Mouse (Mus musculus) ES-E14 (cell line): ENCODE measurements around the gene Myrf. TPM values are rescaled to one million over a fixed set of nuclear protein-coding genes. Genes with fewer than 3 reads are reported as not detected.

Experiments used
- DNase-seq: peaks from one replicate; pipeline ENCODE4 v3.0.0-alpha.2; 2013; ENCODE audit warnings: low read depth, low spot score
- H3K27ac ChIP-seq: 2 replicates; pipeline ENCODE4 v1.5.1; 2012; ENCODE audit warnings: low read depth, mild to moderate bottlenecking, low read length, moderate library complexity, mixed read lengths; ENCODE audit not compliant: poor library complexity, insufficient read depth, severe bottlenecking
- H3K36me3 ChIP-seq: 2 replicates; pipeline ENCODE4 v1.6.1; 2012; ENCODE audit warnings: mild to moderate bottlenecking, low read length, moderate library complexity, mixed read lengths; ENCODE audit not compliant: control insufficient read depth, poor library complexity, insufficient read depth, severe bottlenecking
- H3K4me1 ChIP-seq, 2 experiments: fragments of 150-350 bp in 1 of 2; sonication (generic) in 1 of 2; 2 replicates each; pipeline ENCODE4 v1.6.1; 2012; ENCODE audit warnings: low read length in 2 of 2, mild to moderate bottlenecking in 1 of 2, mixed read lengths in 1 of 2; ENCODE audit not compliant: control insufficient read depth in 2 of 2, insufficient read depth in 2 of 2, poor library complexity in 1 of 2
- H3K4me3 ChIP-seq, 2 experiments: fragments of 150-350 bp in 1 of 2; sonication (generic) in 1 of 2; 2 replicates each; pipeline ENCODE4 v1.5.1; 2012; ENCODE audit warnings: low read length in 2 of 2, low read depth in 1 of 2, mild to moderate bottlenecking in 1 of 2, mixed read lengths in 1 of 2; ENCODE audit not compliant: insufficient read depth in 1 of 2, poor library complexity in 1 of 2, severe bottlenecking in 1 of 2
- H3K9ac ChIP-seq: 2 replicates; pipeline ENCODE4 v1.6.1; 2012; ENCODE audit warnings: low read depth, mild to moderate bottlenecking, low read length, mixed read lengths; ENCODE audit not compliant: poor library complexity, insufficient read depth, severe bottlenecking
- H3K9me3 ChIP-seq: fragments of 150-350 bp; sonication (generic); 2 replicates; pipeline ENCODE4 v1.6.1; 2012; ENCODE audit warnings: low read depth, mild to moderate bottlenecking, low read length; ENCODE audit not compliant: control insufficient read depth, insufficient read depth
- CHD2 ChIP-seq: IDR thresholded peaks from 2 replicates; pipeline ENCODE4 v1.6.1; 2014; ENCODE audit warnings: mild to moderate bottlenecking, low read depth, low read length, inconsistent platforms
- HCFC1 ChIP-seq: IDR thresholded peaks from 2 replicates; pipeline ENCODE4 v1.6.1; 2012; ENCODE audit warnings: low read length, inconsistent platforms, borderline replicate concordance; ENCODE audit not compliant: insufficient read depth
- MAFK ChIP-seq: IDR thresholded peaks from 2 replicates; pipeline ENCODE4 v1.6.1; 2014; ENCODE audit warnings: mild to moderate bottlenecking, low read depth, low read length, inconsistent platforms; ENCODE audit not compliant: insufficient read depth
- ZC3H11A ChIP-seq: IDR thresholded peaks from 2 replicates; pipeline ENCODE4 v1.6.1; 2012; ENCODE audit warnings: low read depth, mild to moderate bottlenecking, inconsistent platforms, low read length, borderline replicate concordance
- ZNF384 ChIP-seq: IDR thresholded peaks from 2 replicates; pipeline ENCODE4 v1.6.1; 2012; ENCODE audit warnings: low read depth, low read length, inconsistent platforms
- in situ Hi-C, 2 experiments: fragments of 600-800 bp; cut with MboI; formaldehyde crosslinking; loops; one replicate each; pipeline ENCODE4 v1.15.1; 2025; ENCODE audit warnings: low sequenced_read_pairs in 2 of 2, inconsistent platforms in 1 of 2; ENCODE audit not compliant: unreplicated experiment in 2 of 2
- total RNA-seq: library from RNA; depleted of rRNA; stranded (reverse); fragments of 300-350 nt; gene quantifications from 2 replicates; pipeline ENCODE4 v1.2.3, GENCODE M21; 2012

Myrf gene
- total RNA-seq, 1 experiment, result 35.9 TPM

DNA sequence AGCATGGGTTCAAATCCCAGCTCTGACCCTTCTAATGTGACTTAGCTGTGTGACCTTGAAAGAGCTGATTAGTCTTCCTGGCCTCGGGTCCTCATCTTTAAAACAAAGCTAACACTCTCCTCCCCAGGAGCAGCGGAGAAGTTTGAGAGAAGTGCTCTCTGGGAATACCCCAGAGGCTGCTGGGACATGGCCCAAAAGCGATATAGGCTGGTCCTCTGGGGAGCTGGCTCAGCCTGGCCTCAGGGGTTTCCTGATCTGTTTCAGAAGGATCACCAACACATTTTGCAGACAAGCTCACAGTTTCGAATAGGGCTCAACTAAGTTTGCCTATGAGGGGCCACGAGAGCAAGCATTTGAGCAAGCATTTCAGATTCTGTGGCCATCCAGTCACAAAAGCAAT, 29.8 kb upstream of the Myrf start:
- Histone ChIP-seq H3K4me1 (peaks cover 11 to 31% of the 10 kb centered on the region in 2 experiments), H3K9ac (no peak overlapping the region), H3K9me3 (no peaks in the 10 kb centered on the region), H3K36me3 (no peaks in the 10 kb centered on the region), H3K4me3 (no peak overlapping the region), H3K27ac (no peak overlapping the region)
- in situ Hi-C loops, result no loop called here
- TF ChIP-seq CHD2 (no peak), ZC3H11A (no peak)
- no peak for DNase-seq

DNA sequence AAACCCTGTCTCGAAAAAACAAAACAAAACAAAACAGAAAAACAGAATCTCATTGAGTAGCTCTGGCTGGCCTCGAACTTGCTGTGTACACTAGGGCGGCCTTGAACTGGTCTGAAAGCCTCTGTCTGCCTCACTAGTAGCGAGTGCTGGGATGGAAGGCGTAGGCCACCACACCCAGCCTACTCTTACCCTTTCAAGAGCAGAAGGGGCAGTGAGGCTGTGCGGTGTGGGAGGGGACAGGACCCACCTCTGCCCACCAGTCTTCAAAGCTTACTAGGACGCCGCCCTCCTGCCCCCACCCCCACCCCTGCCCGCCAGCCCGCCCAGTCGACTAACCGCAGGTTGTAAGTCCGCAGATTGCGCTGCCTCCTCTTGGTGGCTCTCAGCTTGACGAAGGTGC, 28.3 kb upstream of the Myrf start:
- Histone ChIP-seq H3K4me3 (peak overlapping the region in 1 of 2 experiments; percentile 44; a peak in 2 of 4 replicates), H3K4me1 (peaks cover 11 to 41% of the 10 kb centered on the region in 2 experiments), H3K9ac (peak overlapping the region; percentile 14; the same call in 1 of the 2 replicates), H3K36me3 (no peaks in the 10 kb centered on the region), H3K27ac (no peak overlapping the region), H3K9me3 (no peaks in the 10 kb centered on the region)
- no peak for DNase-seq
- TF ChIP-seq ZC3H11A (no peak), ZNF384 (no peak), CHD2 (no peak), HCFC1 (no peak), MAFK (no peak)
- in situ Hi-C loops, result no loop called here

DNA sequence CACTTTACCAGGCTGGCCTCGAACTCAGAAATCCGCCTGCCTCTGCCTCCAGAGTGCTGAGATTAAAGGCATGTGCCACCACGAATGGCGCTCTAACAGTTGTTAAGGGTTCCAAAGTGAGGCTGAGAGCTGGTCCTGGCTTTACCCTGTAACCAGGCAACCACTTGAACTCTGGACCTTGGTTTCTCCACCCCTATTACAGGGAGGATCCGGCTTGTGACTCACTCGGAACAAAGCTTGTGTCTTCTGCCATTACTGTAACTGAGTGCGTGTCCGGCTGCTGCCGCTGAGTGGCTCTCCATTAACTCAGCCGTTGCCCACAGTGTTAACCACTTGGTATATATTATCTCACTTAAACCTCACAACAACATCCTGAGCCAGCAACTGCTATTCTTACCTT, 27.4 kb upstream of the Myrf start:
- peak; percentile 63 for DNase-seq
- Histone ChIP-seq H3K9me3 (no peaks in the 10 kb centered on the region), H3K4me3 (no peak overlapping the region), H3K36me3 (no peaks in the 10 kb centered on the region), H3K9ac (no peak overlapping the region), H3K27ac (peak overlapping the region; percentile 74; the same call in 1 of the 2 replicates), H3K4me1 (peaks cover 10 to 37% of the 10 kb centered on the region in 2 experiments)
- in situ Hi-C loops, result no loop called here
- TF ChIP-seq CHD2, result no peak
- no peak for TF ChIP-seq ZC3H11A
- no peak for TF ChIP-seq HCFC1
- no peak for TF ChIP-seq MAFK
- TF ChIP-seq ZNF384, result no peak

DNA sequence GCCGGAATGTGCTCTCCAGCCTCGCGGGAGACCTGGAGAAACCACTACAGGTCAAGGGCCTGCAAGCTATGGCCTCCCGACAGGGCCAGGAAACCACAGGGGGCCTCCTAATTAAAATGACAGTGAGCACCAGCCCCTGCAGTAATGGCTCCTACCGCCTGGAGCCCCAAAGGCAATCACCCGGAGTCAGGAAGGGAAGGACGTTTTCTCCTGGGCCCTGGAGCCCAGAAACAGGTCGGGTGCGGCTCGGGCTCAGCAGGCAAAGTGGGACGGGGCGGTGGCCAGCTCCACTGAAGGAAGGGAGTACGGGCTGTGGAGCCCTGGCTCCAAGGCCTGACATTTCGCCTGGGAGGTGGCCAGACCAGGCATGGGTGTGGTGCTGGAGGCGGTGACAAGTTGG, 26.5 kb upstream of the Myrf start:
- Histone ChIP-seq H3K27ac (peak overlapping the region; percentile 74), H3K4me1 (peaks cover 5 to 30% of the 10 kb centered on the region in 2 experiments; a peak in 3 of 4 replicates), H3K9ac (peak overlapping the region; percentile 41), H3K4me3 (peak overlapping the region; percentile 7 to 11; a peak in 1 of 4 replicates), H3K36me3 (no peaks in the 10 kb centered on the region), H3K9me3 (no peaks in the 10 kb centered on the region)
- TF ChIP-seq ZC3H11A (no peak), MAFK (no peak), ZNF384 (no peak), HCFC1 (no peak), CHD2 (no peak)
- in situ Hi-C loops, result no loop called here
- peak; percentile 84 for DNase-seq

DNA sequence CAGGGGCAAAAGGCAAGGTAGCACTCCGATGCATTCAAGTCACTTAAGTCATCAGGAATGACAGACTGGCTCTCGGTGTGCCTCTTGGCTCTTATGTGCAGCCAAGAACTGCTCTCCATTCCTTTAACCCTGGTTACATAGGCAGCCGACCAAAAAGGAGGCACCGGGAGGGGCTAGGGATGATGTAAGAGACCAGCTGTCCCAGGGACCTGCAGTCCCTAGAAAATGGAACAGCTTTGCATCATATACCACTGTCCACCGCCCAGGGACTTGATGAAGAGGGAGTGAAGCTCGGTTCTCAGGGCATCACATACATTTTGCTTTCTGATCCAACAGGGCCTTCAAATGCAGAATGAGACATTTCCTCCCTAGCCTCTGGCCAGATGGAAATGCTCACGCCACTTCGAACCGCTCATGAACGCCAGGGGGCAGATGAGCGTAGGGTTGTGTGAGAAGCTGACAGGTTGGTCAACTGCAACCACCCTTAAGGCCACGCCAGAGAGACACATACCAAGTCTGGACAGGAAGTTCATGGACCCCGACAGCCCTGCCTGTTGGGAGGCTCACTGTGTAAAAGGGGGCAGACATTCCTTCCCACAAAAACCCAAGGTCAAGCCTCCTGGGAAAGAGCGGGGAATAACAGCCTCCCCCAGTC, 25.8 kb upstream of the Myrf start:
- Histone ChIP-seq H3K4me3 (0 out of 4 replicates have a peak overlapping the region, but pooled peaks of 1 of the 2 experiments have one; percentile 7), H3K4me1 (peaks cover 3 to 29% of the 10 kb centered on the region in 2 experiments; a peak in 3 of 4 replicates), H3K36me3 (no peaks in the 10 kb centered on the region), H3K27ac (peak overlapping the region; percentile 63), H3K9ac (no peak overlapping the region; the same call in 1 of the 2 replicates), H3K9me3 (no peaks in the 10 kb centered on the region)
- DNase-seq, result peak; percentile 79
- TF ChIP-seq ZC3H11A (no peak), HCFC1 (no peak), ZNF384 (no peak), MAFK (no peak), CHD2 (no peak)
- in situ Hi-C loops, result no loop called here
